Mouse (Mus musculus): ENCODE results near the gene Ksr1. TPM values are rescaled to one million over a fixed set of nuclear protein-coding genes. Genes with fewer than 3 reads are reported as not detected.
A peak's percentile ranks its signal among the peaks of the same experiment; 100 is the strongest.

Ksr1 gene
- total and polyA plus RNA-seq, 2 experiments from 2014 or later, result 1.9 to 51.3 TPM

DNA sequence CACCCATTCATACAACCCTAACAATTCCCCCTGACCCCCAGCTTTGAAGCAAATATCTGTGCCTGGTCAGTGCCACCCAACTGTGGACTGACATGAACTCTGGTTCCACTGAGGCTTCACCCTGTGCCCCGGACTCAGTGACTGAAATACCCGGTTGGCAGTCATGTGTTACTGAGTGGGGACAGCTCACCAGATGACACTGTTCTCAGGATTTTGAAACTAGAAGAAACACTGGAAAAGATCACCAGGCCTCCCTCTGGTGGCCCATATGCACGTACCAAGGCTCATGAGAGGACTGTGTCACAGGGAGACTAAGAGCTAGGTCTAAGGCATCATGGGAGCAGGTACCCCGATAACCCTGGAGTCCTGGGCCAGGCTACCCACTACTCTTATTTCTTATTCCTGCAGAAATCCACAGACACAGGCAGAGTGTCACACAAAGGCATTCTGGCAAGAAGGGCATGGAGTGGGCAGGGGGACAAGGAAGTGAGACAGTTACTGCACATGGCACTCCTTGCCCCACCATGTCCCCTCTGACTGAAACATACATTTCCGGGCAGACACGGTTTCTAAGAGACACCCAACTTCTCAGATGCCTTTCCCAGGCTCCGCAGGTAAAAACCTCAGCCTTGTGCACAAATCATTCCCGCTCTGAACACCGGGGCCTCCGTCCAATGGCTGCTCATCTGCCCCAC is 34.2 kb downstream of the Ksr1 start:
- no peaks in the 10 kb centered on the region for H3K27me3 ChIP-seq (ENCODE audit: insufficient read depth, low read length)
- no peaks in the 10 kb centered on the region for H3K9me3 ChIP-seq (ENCODE audit: low read length)
- TF ChIP-seq CTCF (IDR thresholded peaks at IDR 0.05; ENCODE audit: low read depth), result peak; percentile 25
- no peak overlapping the region for H3K4me3 ChIP-seq (ENCODE audit: low read length)
- H3K9ac ChIP-seq (replicated peaks; ENCODE audit: low read length), result no peak overlapping the region
- H3K36me3 ChIP-seq (ENCODE audit: insufficient read depth, low read length), result no peaks in the 10 kb centered on the region
- no peak overlapping the region for H3K27ac ChIP-seq
- WGBS, result 87% methylated on average over 10 of the region's 10 CpGs
- no peak for ATAC-seq
- DNase-seq (ENCODE audit: low spot score), result no peak
- H3K4me2 ChIP-seq (ENCODE audit: low read depth, low read length), result no peak overlapping the region
- H3K4me1 ChIP-seq (ENCODE audit: insufficient read depth, low read length), result peaks cover 21% of the 10 kb centered on the region

DNA sequence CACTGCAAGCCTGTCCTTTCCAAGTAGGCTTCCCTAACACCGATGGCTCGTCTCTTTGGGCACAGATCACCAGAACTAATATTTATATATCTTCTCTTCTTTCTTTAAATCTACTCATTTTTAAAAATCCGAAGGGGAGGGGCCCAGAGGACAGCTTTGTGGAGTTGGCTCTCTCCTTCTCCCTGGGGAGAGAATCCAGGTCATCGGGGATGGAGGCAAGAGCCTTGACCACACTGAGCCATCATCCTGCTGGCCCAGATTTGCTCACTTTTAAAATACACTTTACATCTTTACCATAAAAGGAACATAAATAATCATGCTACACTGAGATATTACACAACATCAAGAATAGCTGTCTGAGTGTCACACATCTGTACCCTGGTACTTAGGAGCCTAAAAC is 35.8 kb downstream of the Ksr1 start:
- Histone ChIP-seq H3K36me3 (ENCODE audit: insufficient read depth, low read length) (no peaks in the 10 kb centered on the region), H3K4me1 (ENCODE audit: insufficient read depth, low read length) (peaks cover 8% of the 10 kb centered on the region; the same call in 1 of the 2 replicates), H3K9me3 (ENCODE audit: low read length) (no peaks in the 10 kb centered on the region), H3K27me3 (ENCODE audit: insufficient read depth, low read length) (no peaks in the 10 kb centered on the region), H3K4me3 (ENCODE audit: low read length) (no peak overlapping the region), H3K27ac (no peak overlapping the region), H3K4me2 (ENCODE audit: low read depth, low read length) (no peak overlapping the region), H3K9ac (replicated peaks; ENCODE audit: low read length) (no peak overlapping the region)
- ATAC-seq (no peak), DNase-seq (ENCODE audit: low spot score) (no peak)
- no peak for TF ChIP-seq CTCF (IDR thresholded peaks at IDR 0.05; ENCODE audit: low read depth)
- 81% methylated on average over 4 of the region's 4 CpGs for WGBS

DNA sequence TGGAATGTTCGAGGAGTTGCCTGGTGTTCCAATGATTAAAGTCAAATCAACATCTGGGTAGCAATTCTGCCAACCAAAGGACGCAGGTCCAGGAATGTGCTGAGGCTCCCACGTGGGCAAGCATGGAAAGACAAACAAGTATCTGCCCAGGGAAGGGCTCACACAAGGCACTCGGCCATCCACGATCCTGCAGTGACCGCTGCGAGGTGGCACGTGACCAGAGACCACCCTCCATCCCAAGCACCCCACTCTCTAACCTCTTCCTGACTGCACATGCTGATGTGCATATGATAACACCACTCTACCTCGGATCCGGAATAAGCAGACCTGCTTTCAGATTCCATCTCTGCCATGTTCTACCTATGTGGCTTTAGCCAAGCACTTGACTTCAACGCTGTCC is 38.3 kb downstream of the Ksr1 start:
- H3K9ac ChIP-seq (replicated peaks; ENCODE audit: low read length), result no peak overlapping the region
- WGBS, result 86% methylated on average over 11 of the region's 11 CpGs
- H3K4me1 ChIP-seq (ENCODE audit: insufficient read depth, low read length), result 0 out of 2 replicates have a peak, but pooled peaks cover 5% of the 10 kb centered on the region
- H3K27ac ChIP-seq, result no peak overlapping the region
- H3K9me3 ChIP-seq (ENCODE audit: low read length), result no peaks in the 10 kb centered on the region
- H3K4me2 ChIP-seq (ENCODE audit: low read depth, low read length), result no peak overlapping the region
- no peak overlapping the region for H3K4me3 ChIP-seq (ENCODE audit: low read length)
- no peak for DNase-seq (ENCODE audit: low spot score)
- no peaks in the 10 kb centered on the region for H3K36me3 ChIP-seq (ENCODE audit: insufficient read depth, low read length)
- TF ChIP-seq CTCF (IDR thresholded peaks at IDR 0.05; ENCODE audit: low read depth), result no peak
- ATAC-seq, result no peak
- H3K27me3 ChIP-seq (ENCODE audit: insufficient read depth, low read length), result no peaks in the 10 kb centered on the region

- Histone ChIP-seq H3K4me3 (ENCODE audit: low read length) (no peak overlapping the region), H3K4me1 (ENCODE audit: insufficient read depth, low read length) (no peaks in the 10 kb centered on the region), H3K27me3 (ENCODE audit: insufficient read depth, low read length) (no peaks in the 10 kb centered on the region), H3K36me3 (ENCODE audit: insufficient read depth, low read length) (no peaks in the 10 kb centered on the region), H3K9me3 (ENCODE audit: low read length) (no peaks in the 10 kb centered on the region), H3K4me2 (ENCODE audit: low read depth, low read length) (no peak overlapping the region), H3K27ac (no peak overlapping the region), H3K9ac (replicated peaks; ENCODE audit: low read length) (no peak overlapping the region)
- ATAC-seq (no peak), DNase-seq (ENCODE audit: low spot score) (no peak)
- no peak for TF ChIP-seq CTCF (IDR thresholded peaks at IDR 0.05; ENCODE audit: low read depth)
- WGBS, result 87% methylated on average over 6 of the region's 6 CpGs
Measured at GRCm38 (mm10) chr11:79104998-79105397, 41.2 kb downstream of the Ksr1 start.

GRCm38 (mm10) chr11:79104538-79104937 is 41.7 kb downstream of the Ksr1 start:
- ATAC-seq (no peak), DNase-seq (ENCODE audit: low spot score) (no peak)
- no peaks in the 10 kb centered on the region for H3K36me3 ChIP-seq (ENCODE audit: insufficient read depth, low read length)
- H3K4me3 ChIP-seq (ENCODE audit: low read length), result no peak overlapping the region
- H3K27me3 ChIP-seq (ENCODE audit: insufficient read depth, low read length), result no peaks in the 10 kb centered on the region
- WGBS, result 70% methylated on average over 6 of the region's 6 CpGs
- no peak for TF ChIP-seq CTCF (IDR thresholded peaks at IDR 0.05; ENCODE audit: low read depth)
- H3K9ac ChIP-seq (replicated peaks; ENCODE audit: low read length), result no peak overlapping the region
- no peak overlapping the region for H3K4me2 ChIP-seq (ENCODE audit: low read depth, low read length)
- no peaks in the 10 kb centered on the region for H3K4me1 ChIP-seq (ENCODE audit: insufficient read depth, low read length)
- no peak overlapping the region for H3K27ac ChIP-seq
- H3K9me3 ChIP-seq (ENCODE audit: low read length), result no peaks in the 10 kb centered on the region

DNA sequence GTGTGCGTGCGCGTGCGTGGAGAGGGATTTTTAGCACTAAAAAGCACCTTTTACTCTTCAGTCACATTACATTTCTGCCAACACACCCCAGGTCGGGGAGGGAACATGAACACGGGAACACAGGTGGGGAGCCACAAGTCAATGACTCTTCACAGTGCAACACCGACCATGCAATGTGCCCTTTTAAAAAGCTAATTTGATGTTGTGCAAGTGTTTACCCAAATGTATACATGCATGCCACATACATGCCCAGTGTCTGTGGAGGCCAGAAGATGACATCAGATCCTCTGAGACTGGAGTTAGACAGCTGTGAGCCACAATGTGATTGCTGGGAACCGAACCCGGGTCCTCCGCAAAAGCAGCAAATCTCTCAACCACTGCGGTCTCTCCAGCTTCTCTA is 42.1 kb downstream of the Ksr1 start:
- Histone ChIP-seq H3K4me2 (ENCODE audit: low read depth, low read length) (no peak overlapping the region), H3K9me3 (ENCODE audit: low read length) (no peaks in the 10 kb centered on the region), H3K36me3 (ENCODE audit: insufficient read depth, low read length) (no peaks in the 10 kb centered on the region), H3K9ac (replicated peaks; ENCODE audit: low read length) (no peak overlapping the region), H3K4me3 (ENCODE audit: low read length) (no peak overlapping the region), H3K27me3 (ENCODE audit: insufficient read depth, low read length) (no peaks in the 10 kb centered on the region), H3K4me1 (ENCODE audit: insufficient read depth, low read length) (0 out of 2 replicates have a peak, but pooled peaks cover 4% of the 10 kb centered on the region), H3K27ac (no peak overlapping the region)
- WGBS, result 93% methylated on average over 11 of the region's 11 CpGs
- DNase-seq (ENCODE audit: low spot score) (no peak), ATAC-seq (no peak)
- TF ChIP-seq CTCF (IDR thresholded peaks at IDR 0.05; ENCODE audit: low read depth), result no peak

GRCm38 (mm10) chr11:79103461-79103869 is 42.7 kb downstream of the Ksr1 start:
- Histone ChIP-seq H3K36me3 (ENCODE audit: insufficient read depth, low read length) (no peaks in the 10 kb centered on the region), H3K4me1 (ENCODE audit: insufficient read depth, low read length) (0 out of 2 replicates have a peak, but pooled peaks cover 8% of the 10 kb centered on the region), H3K4me2 (ENCODE audit: low read depth, low read length) (no peak overlapping the region), H3K27ac (no peak overlapping the region), H3K9ac (replicated peaks; ENCODE audit: low read length) (no peak overlapping the region), H3K4me3 (ENCODE audit: low read length) (no peak overlapping the region), H3K9me3 (ENCODE audit: low read length) (no peaks in the 10 kb centered on the region), H3K27me3 (ENCODE audit: insufficient read depth, low read length) (no peaks in the 10 kb centered on the region)
- 62% methylated on average over 5 of the region's 5 CpGs for WGBS
- TF ChIP-seq CTCF (IDR thresholded peaks at IDR 0.05; ENCODE audit: low read depth), result no peak
- no peak for DNase-seq (ENCODE audit: low spot score)
- ATAC-seq, result no peak

All from hindbrain, postnatal 0 days (tissue).